In genomic region chr17:27583185-27583894, GRCm38 (mm10) we compare ENCODE assay signal across 19 mouse cellular contexts. TPM values are rescaled to one million over a fixed set of nuclear protein-coding genes. Genes with fewer than 3 reads are reported as not detected.
DNase-seq lines count a peak whose midpoint lies in the region; ATAC-seq and TF ChIP-seq lines count a peak whose summit lies in the region.
"Had no signal": no experiment of that assay in that cellular context is flagged by ENCODE, and none has a peak within 500 bp of the region (broad histone marks: within the 10 kb centered on the region; RNA-seq: fewer than 3 reads in every experiment).

No protein-coding gene starts in this region.

- WGBS in liver, embryonic 16.5 days (ENCODE audit: insufficient replicate concordance), result 38% methylated on average over 13 of the region's 13 CpGs
- WGBS in stomach, postnatal 0 days, result 78% methylated on average over 13 of the region's 13 CpGs
- WGBS in midbrain, embryonic 13.5 days, result 91% methylated on average over 13 of the region's 13 CpGs

- H3K4me3 ChIP-seq in ES-E14 (ENCODE audit: insufficient read depth in 1 of 2, low read depth in 1 of 2, low read length in 2 of 2, poor library complexity in 1 of 2, severe bottlenecking in 1 of 2), result no peak overlapping the region
- no peak overlapping the region for H3K4me3 ChIP-seq in liver, embryonic 16.5 days (ENCODE audit: low read depth, low read length)
- no peak overlapping the region for H3K4me3 ChIP-seq in stomach, postnatal 0 days (ENCODE audit: low read depth, low read length)
- H3K4me3 ChIP-seq in midbrain, embryonic 13.5 days (replicated peaks), result no peak overlapping the region
- no peak overlapping the region for H3K4me3 ChIP-seq in left cerebral cortex, adult 2 months
- H3K4me3 ChIP-seq: forebrain, embryonic 13.5 days; heart, embryonic 12.5 days; neural tube, embryonic 15.5 days had no signal

- in situ Hi-C loops in ES-E14 (cut with MboI; ENCODE audit: low sequenced_read_pairs in 2 of 2, unreplicated experiment in 2 of 2), result no loop called here

- H3K27me3 ChIP-seq in liver, embryonic 16.5 days (ENCODE audit: control insufficient read depth, insufficient read depth, low read depth, low read length), result no peaks in the 10 kb centered on the region
- H3K27me3 ChIP-seq in stomach, postnatal 0 days (ENCODE audit: control insufficient read depth, insufficient read depth, low read length), result no peaks in the 10 kb centered on the region
- H3K27me3 ChIP-seq in midbrain, embryonic 13.5 days, result no peaks in the 10 kb centered on the region
- H3K27me3 ChIP-seq: forebrain, embryonic 13.5 days; heart, embryonic 12.5 days; neural tube, embryonic 15.5 days had no signal

- no peak overlapping the region for H3K4me2 ChIP-seq in liver, embryonic 16.5 days (ENCODE audit: low read depth, low read length)
- H3K4me2 ChIP-seq in stomach, postnatal 0 days (replicated peaks; ENCODE audit: low read depth), result no peak overlapping the region
- H3K4me2 ChIP-seq in midbrain, embryonic 13.5 days (replicated peaks), result no peak overlapping the region
- H3K4me2 ChIP-seq: forebrain, embryonic 13.5 days; heart, embryonic 12.5 days; midbrain, embryonic 11.5 days; neural tube, embryonic 15.5 days had no signal

- DNase-seq in ES-E14 (ENCODE audit: low read depth, low spot score), result no peak
- DNase-seq in stomach, postnatal 0 days (ENCODE audit: low spot score), result no peak
- no peak for DNase-seq in left cerebral cortex, adult 2 months (ENCODE audit: extremely low spot score in 1 of 2, low spot score in 2 of 2)
- no peak for DNase-seq in natural killer cell, adult 2 months (ENCODE audit: low spot score in 2 of 2)
- DNase-seq: cerebellum, postnatal 10 days; kidney, adult 11 months; kidney, postnatal 10 days; thymus, adult 18-20 months had no signal

- no peak overlapping the region for H3K9ac ChIP-seq in ES-E14 (ENCODE audit: insufficient read depth, low read depth, low read length, poor library complexity, severe bottlenecking)
- H3K9ac ChIP-seq in liver, embryonic 16.5 days (ENCODE audit: low read depth, low read length), result no peak overlapping the region
- H3K9ac ChIP-seq in stomach, postnatal 0 days (ENCODE audit: low read length), result no peak overlapping the region
- H3K9ac ChIP-seq in midbrain, embryonic 13.5 days (replicated peaks), result no peak overlapping the region
- H3K9ac ChIP-seq: forebrain, embryonic 13.5 days; heart, embryonic 12.5 days; neural tube, embryonic 15.5 days had no signal

- no peaks in the 10 kb centered on the region for H3K9me3 ChIP-seq in ES-E14 (ENCODE audit: control insufficient read depth, insufficient read depth, low read depth, low read length)
- H3K9me3 ChIP-seq in liver, embryonic 16.5 days (replicated peaks; ENCODE audit: control insufficient read depth, low read length), result no peaks in the 10 kb centered on the region
- no peaks in the 10 kb centered on the region for H3K9me3 ChIP-seq in stomach, postnatal 0 days (ENCODE audit: control insufficient read depth, low read length)
- H3K9me3 ChIP-seq in midbrain, embryonic 13.5 days, result no peaks in the 10 kb centered on the region
- H3K9me3 ChIP-seq: forebrain, embryonic 13.5 days; heart, embryonic 12.5 days; neural tube, embryonic 15.5 days had no signal

- peak overlapping the region; percentile 27; the same call in 1 of the 2 replicates for H3K27ac ChIP-seq in ES-E14 (ENCODE audit: insufficient read depth, low read depth, low read length, poor library complexity, severe bottlenecking)
- no peak overlapping the region for H3K27ac ChIP-seq in liver, embryonic 16.5 days (ENCODE audit: low read length)
- H3K27ac ChIP-seq in stomach, postnatal 0 days (replicated peaks), result no peak overlapping the region
- H3K27ac ChIP-seq in midbrain, embryonic 13.5 days, result no peak overlapping the region
- H3K27ac ChIP-seq in left cerebral cortex, adult 2 months, result no peak overlapping the region
- H3K27ac ChIP-seq: forebrain, embryonic 13.5 days; hindbrain, postnatal 0 days; neural tube, embryonic 15.5 days had no signal

- intact Hi-C loops in left cerebral cortex, adult 2 months (cut with DNase I), result no loop called here

- H3K36me3 ChIP-seq in ES-E14 (ENCODE audit: control insufficient read depth, insufficient read depth, low read length, poor library complexity, severe bottlenecking), result peaks cover 26% of the 10 kb centered on the region
- peaks cover 10% of the 10 kb centered on the region for H3K36me3 ChIP-seq in liver, embryonic 16.5 days (ENCODE audit: control insufficient read depth, insufficient read depth)
- H3K36me3 ChIP-seq in stomach, postnatal 0 days (ENCODE audit: control insufficient read depth, insufficient read depth, low read length), result peaks cover 5% of the 10 kb centered on the region
- peaks cover 92% of the 10 kb centered on the region for H3K36me3 ChIP-seq in midbrain, embryonic 13.5 days

- peak; percentile 21; the same call in 1 of the 2 replicates for ATAC-seq in erythroid progenitor cell, adult 5-6 weeks (replicated peaks; ENCODE audit: low FRiP score, poor library complexity, severe bottlenecking)
- peak; percentile 63 for ATAC-seq in liver, embryonic 16.5 days (ENCODE audit: low read depth)
- ATAC-seq in stomach, postnatal 0 days (ENCODE audit: low FRiP score, low TSS enrichment), result peak; percentile 30
- no peak for ATAC-seq in midbrain, embryonic 13.5 days
- ATAC-seq: forebrain, embryonic 13.5 days; hindbrain, postnatal 0 days; lung, postnatal 0 days had no signal

- TF ChIP-seq EP300 in stomach, postnatal 0 days (optimal IDR thresholded peaks at IDR 0.05), result no peak

- H3K4me1 ChIP-seq in ES-E14 (ENCODE audit: control insufficient read depth in 2 of 2, insufficient read depth in 2 of 2, low read length in 2 of 2, poor library complexity in 1 of 2), result peaks cover 4 to 22% of the 10 kb centered on the region in 2 experiments; a peak in 2 of 4 replicates
- H3K4me1 ChIP-seq in liver, embryonic 16.5 days (ENCODE audit: control insufficient read depth, low read depth, low read length), result peaks cover 31% of the 10 kb centered on the region
- no peaks in the 10 kb centered on the region for H3K4me1 ChIP-seq in stomach, postnatal 0 days (replicated peaks; ENCODE audit: control insufficient read depth, insufficient read depth)
- H3K4me1 ChIP-seq in midbrain, embryonic 13.5 days (replicated peaks), result peaks cover 11% of the 10 kb centered on the region
- H3K4me1 ChIP-seq: forebrain, embryonic 13.5 days had no signal

- TF ChIP-seq CTCF in stomach, postnatal 0 days (IDR thresholded peaks at IDR 0.05; ENCODE audit: low read depth), result no peak
- TF ChIP-seq CTCF in left cerebral cortex, adult 2 months (IDR thresholded peaks at IDR 0.05), result no peak

TF ChIP-seq in ES-E14, 5 proteins besides CTCF, POLR2A, EP300 and RAD21 (continues in another document):
- TF ChIP-seq CHD2 (IDR thresholded peaks at IDR 0.05; ENCODE audit: low read depth, low read length) (no peak), ZC3H11A (IDR thresholded peaks at IDR 0.05; ENCODE audit: borderline replicate concordance, low read depth, low read length) (no peak)

RNA-seq across cellular contexts. Expression of gene AI413582, which starts 17.8 kb away (rescaled TPM):
- 6.8 and 9.2 TPM in 2 replicates for total RNA-seq in ES-E14 (2012; rRNA removed)
- 2.9 and 6.8 TPM in 2 replicates for total RNA-seq in erythroid progenitor cell, adult 5-6 weeks (2015; ENCODE audit: low replicate concordance)
- total RNA-seq in erythroid progenitor cell, adult 5-6 weeks (2017; ENCODE audit: low replicate concordance), result 3.1 and 14.1 TPM in 2 replicates
- 10.5 and 10.7 TPM in 2 replicates for polyA plus RNA-seq in liver, embryonic 16.5 days (2015; fragmentation: Nextera tagmentation; extraction: Ambion mirVana)
- polyA plus RNA-seq in stomach, postnatal 0 days (2015; fragmentation: Nextera tagmentation; extraction: Ambion mirVana), result 37.1 and 37.7 TPM in 2 replicates
- polyA plus RNA-seq in midbrain, embryonic 13.5 days (2015; fragmentation: Nextera tagmentation; extraction: Ambion mirVana), result 33.4 and 36.8 TPM in 2 replicates
- 10 to 100 TPM; 86.7 to 93.8 TPM for total RNA-seq in left cerebral cortex, adult 2 months (2021)

RNA-seq across cellular contexts. Expression of gene Hmga1, which starts 27.0 kb away (rescaled TPM):
- 142 and 175 TPM in 2 replicates for total RNA-seq in ES-E14 (2012; rRNA removed)
- 40.7 and 57.7 TPM in 2 replicates for total RNA-seq in erythroid progenitor cell, adult 5-6 weeks (2015; ENCODE audit: low replicate concordance)
- 21.2 and 30.6 TPM in 2 replicates for total RNA-seq in erythroid progenitor cell, adult 5-6 weeks (2017; ENCODE audit: low replicate concordance)
- polyA plus RNA-seq in liver, embryonic 16.5 days (2015; fragmentation: Nextera tagmentation; extraction: Ambion mirVana), result 98.3 and 104 TPM in 2 replicates
- polyA plus RNA-seq in stomach, postnatal 0 days (2015; fragmentation: Nextera tagmentation; extraction: Ambion mirVana), result 71.1 and 78.4 TPM in 2 replicates
- polyA plus RNA-seq in midbrain, embryonic 13.5 days (2015; fragmentation: Nextera tagmentation; extraction: Ambion mirVana), result 120 and 124 TPM in 2 replicates
- total RNA-seq in left cerebral cortex, adult 2 months (2021), result 10 to 100 TPM; 55.2 to 55.7 TPM

RNA-seq across cellular contexts. Expression of gene Nudt3, which starts 40.0 kb away (rescaled TPM):
- 79.9 and 97.9 TPM in 2 replicates for total RNA-seq in ES-E14 (2012; rRNA removed)
- 11.3 and 21.6 TPM in 2 replicates for total RNA-seq in erythroid progenitor cell, adult 5-6 weeks (2015; ENCODE audit: low replicate concordance)
- total RNA-seq in erythroid progenitor cell, adult 5-6 weeks (2017; ENCODE audit: low replicate concordance), result 20.7 and 43.1 TPM in 2 replicates
- polyA plus RNA-seq in liver, embryonic 16.5 days (2015; fragmentation: Nextera tagmentation; extraction: Ambion mirVana), result 19.2 and 20.5 TPM in 2 replicates
- polyA plus RNA-seq in stomach, postnatal 0 days (2015; fragmentation: Nextera tagmentation; extraction: Ambion mirVana), result 40.6 and 43.9 TPM in 2 replicates
- polyA plus RNA-seq in midbrain, embryonic 13.5 days (2015; fragmentation: Nextera tagmentation; extraction: Ambion mirVana), result 223 and 227 TPM in 2 replicates
- 100 to 1,000 TPM; 550 to 603 TPM for total RNA-seq in left cerebral cortex, adult 2 months (2021)

RNA-seq across cellular contexts. Expression of gene RPS10-NUDT3, which starts 51.7 kb away (rescaled TPM):
- not detected in 2 replicates for total RNA-seq in ES-E14 (2012; rRNA removed)
- not detected in 2 replicates for total RNA-seq in erythroid progenitor cell, adult 5-6 weeks (2015; ENCODE audit: low replicate concordance)
- 12.3 TPM in 1 of 2 replicates, not detected in the other for total RNA-seq in erythroid progenitor cell, adult 5-6 weeks (2017; ENCODE audit: low replicate concordance)
- not detected in 2 replicates for polyA plus RNA-seq in liver, embryonic 16.5 days (2015; fragmentation: Nextera tagmentation; extraction: Ambion mirVana)
- not detected in 2 replicates for polyA plus RNA-seq in stomach, postnatal 0 days (2015; fragmentation: Nextera tagmentation; extraction: Ambion mirVana)
- not detected in 2 replicates for polyA plus RNA-seq in midbrain, embryonic 13.5 days (2015; fragmentation: Nextera tagmentation; extraction: Ambion mirVana)
- 1 to 10 TPM in 1 of 2 experiments, not detected in 1; 2.0 TPM for total RNA-seq in left cerebral cortex, adult 2 months (2021)
- total RNA-seq: hindbrain, postnatal 0 days; left cerebral cortex, postnatal 10 days had no signal
- polyA plus RNA-seq: forebrain, embryonic 13.5 days; gonadal fat pad, adult 2 months; heart, embryonic 12.5 days; hindbrain, postnatal 0 days; lung, postnatal 0 days; midbrain, embryonic 11.5 days; neural tube, embryonic 15.5 days had no signal

RNA-seq across cellular contexts. Expression of gene Rps10, which starts 53.1 kb away (rescaled TPM):
- 1,842 and 2,049 TPM in 2 replicates for total RNA-seq in ES-E14 (2012; rRNA removed)
- total RNA-seq in erythroid progenitor cell, adult 5-6 weeks (2015; ENCODE audit: low replicate concordance), result 648 and 718 TPM in 2 replicates
- total RNA-seq in erythroid progenitor cell, adult 5-6 weeks (2017; ENCODE audit: low replicate concordance), result 440 and 463 TPM in 2 replicates
- polyA plus RNA-seq in liver, embryonic 16.5 days (2015; fragmentation: Nextera tagmentation; extraction: Ambion mirVana), result 432 and 472 TPM in 2 replicates
- 828 and 879 TPM in 2 replicates for polyA plus RNA-seq in stomach, postnatal 0 days (2015; fragmentation: Nextera tagmentation; extraction: Ambion mirVana)
- 570 and 610 TPM in 2 replicates for polyA plus RNA-seq in midbrain, embryonic 13.5 days (2015; fragmentation: Nextera tagmentation; extraction: Ambion mirVana)
- total RNA-seq in left cerebral cortex, adult 2 months (2021), result 100 to 1,000 TPM; 444 to 464 TPM
